Mouse (Mus musculus) NIH3T3 (cell line): ENCODE results near the gene 1700017B05Rik.
A peak's percentile ranks its signal among the peaks of the same experiment; 100 is the strongest.
"Not testable (repeated sequence)": the region's sequence is repeated elsewhere in the genome, so short reads cannot be mapped to it uniquely, and the experiment has no call there.

Experiments
- DNase-seq: peaks from one replicate; pipeline ENCODE4 v3.0.0-alpha.2; 2012; ENCODE audit warnings: low read depth

1700017B05Rik gene

GRCm38 (mm10) chr9:57220356-57220755 lies 42.1 kb downstream of the 1700017B05Rik start:
- peak; percentile 77 for DNase-seq

- DNase-seq = no peak
These were observed 42.9 kb downstream of the 1700017B05Rik start for GRCm38 (mm10) chr9:57219511-57219910.

GRCm38 (mm10) chr9:57218776-57219175 lies 43.6 kb downstream of the 1700017B05Rik start:
- DNase-seq = no peak

GRCm38 (mm10) chr9:57217220-57217619 lies 45.2 kb downstream of the 1700017B05Rik start:
- no peak for DNase-seq

GRCm38 (mm10) chr9:57214500-57214899 lies 47.9 kb downstream of the 1700017B05Rik start:
- no peak for DNase-seq

GRCm38 (mm10) chr9:57212448-57213222 lies 49.8 kb downstream of the 1700017B05Rik start:
- DNase-seq = no peak

- peak; percentile 65 for DNase-seq
These were observed 53.1 kb downstream of the 1700017B05Rik start for GRCm38 (mm10) chr9:57209316-57209715.

- DNase-seq = no peak
These were observed 55.5 kb downstream of the 1700017B05Rik start for GRCm38 (mm10) chr9:57206896-57207295.

GRCm38 (mm10) chr9:57203571-57203970 lies 58.8 kb downstream of the 1700017B05Rik start:
- not testable (repeated sequence) for DNase-seq
